Mouse (Mus musculus) thymus, postnatal 4 days (tissue): ENCODE results near the gene Tmem116.

ENCODE experiments used
- DNase-seq: peaks from one replicate; pipeline ENCODE4 v3.0.0; 2021

Gene Tmem116

GRCm38 (mm10) chr5:121451644-121452025, at the start of gene Tmem116:
Gene Tmem116, plus strand, starts transcription at chr5:121451893.
- DNase-seq: peak; percentile 56

GRCm38 (mm10) chr5:121407856-121408255, 43.8 kb upstream of the Tmem116 start:
- DNase-seq: no peak

- no peak for DNase-seq
Measured at GRCm38 (mm10) chr5:121410975-121411374, 40.7 kb upstream of the Tmem116 start.

GRCm38 (mm10) chr5:121420721-121421120, 31.0 kb upstream of the Tmem116 start:
- DNase-seq: no peak

DNA sequence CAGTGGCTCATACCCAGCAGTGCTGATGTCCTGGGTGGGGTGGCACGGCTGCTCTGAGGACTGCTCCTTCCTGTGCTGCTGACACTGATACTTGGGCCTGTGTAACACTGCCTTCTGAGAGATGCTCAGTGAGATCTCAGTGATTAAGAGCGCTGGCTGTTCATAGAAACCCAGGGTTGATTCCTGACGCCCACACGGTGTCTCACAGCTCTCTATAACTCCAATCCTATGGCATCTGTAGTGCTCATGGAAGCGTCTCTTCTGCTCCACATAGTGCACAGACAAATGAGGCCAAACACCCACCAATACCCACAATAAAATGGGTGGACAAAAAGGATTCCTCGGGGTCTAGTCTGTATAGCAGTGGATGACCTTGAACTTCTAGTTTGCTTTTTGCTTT, 28.9 kb upstream of the Tmem116 start:
- no peak for DNase-seq

GRCm38 (mm10) chr5:121423297-121423696, 28.4 kb upstream of the Tmem116 start:
- DNase-seq: no peak

GRCm38 (mm10) chr5:121428954-121429353, 22.7 kb upstream of the Tmem116 start:
- no peak for DNase-seq

GRCm38 (mm10) chr5:121438131-121438530, 13.6 kb upstream of the Tmem116 start:
- DNase-seq: no peak

- no peak for DNase-seq
Measured at GRCm38 (mm10) chr5:121438756-121439155, 12.9 kb upstream of the Tmem116 start.

DNA sequence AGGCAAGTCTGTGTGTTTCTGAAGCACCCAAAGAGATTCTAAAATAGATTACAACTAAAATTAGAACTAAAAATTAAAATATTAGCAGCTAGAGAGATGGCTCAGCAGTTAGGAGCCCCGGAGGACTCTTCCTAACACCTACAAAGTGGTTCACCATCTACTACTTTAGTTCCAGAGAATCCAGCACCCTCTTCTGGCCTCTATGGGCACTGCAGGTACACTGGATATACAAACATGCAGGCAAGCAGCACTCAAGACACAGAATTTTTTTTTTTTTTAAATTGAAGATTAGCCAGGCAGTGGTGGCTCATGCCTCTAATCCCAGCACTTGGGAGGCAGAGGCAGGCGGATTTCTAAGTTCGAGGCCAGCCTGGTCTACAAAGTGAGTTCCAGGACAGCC, 8.1 kb upstream of the Tmem116 start:
- DNase-seq: peak; percentile 76

- no peak for DNase-seq
Measured at GRCm38 (mm10) chr5:121444870-121445269, 6.8 kb upstream of the Tmem116 start.

GRCm38 (mm10) chr5:121448450-121448849, 3.2 kb upstream of the Tmem116 start:
- peak; percentile 53 for DNase-seq

- peak; percentile 84 for DNase-seq
Measured at GRCm38 (mm10) chr5:121449976-121450375, 1.7 kb upstream of the Tmem116 start.

DNA sequence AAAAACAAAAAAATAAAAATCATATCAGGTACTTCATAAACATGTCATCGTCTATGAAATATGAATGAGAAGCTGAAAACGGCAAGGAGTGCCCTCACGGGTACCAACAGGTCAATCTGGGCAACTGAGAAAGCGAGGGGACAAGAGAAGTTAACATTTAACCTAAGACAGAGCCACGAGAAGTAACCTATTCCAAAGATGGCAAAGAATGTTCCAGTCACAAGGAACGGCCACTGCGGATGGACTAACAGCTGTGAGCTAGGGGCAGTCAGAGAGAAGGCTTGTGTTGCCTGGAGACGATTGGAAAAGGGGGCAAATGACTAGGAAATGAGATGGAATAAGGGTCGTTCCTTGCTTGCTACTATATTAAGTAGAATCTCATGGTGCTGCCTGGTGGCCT, 1.2 kb upstream of the Tmem116 start:
- DNase-seq: no peak

DNA sequence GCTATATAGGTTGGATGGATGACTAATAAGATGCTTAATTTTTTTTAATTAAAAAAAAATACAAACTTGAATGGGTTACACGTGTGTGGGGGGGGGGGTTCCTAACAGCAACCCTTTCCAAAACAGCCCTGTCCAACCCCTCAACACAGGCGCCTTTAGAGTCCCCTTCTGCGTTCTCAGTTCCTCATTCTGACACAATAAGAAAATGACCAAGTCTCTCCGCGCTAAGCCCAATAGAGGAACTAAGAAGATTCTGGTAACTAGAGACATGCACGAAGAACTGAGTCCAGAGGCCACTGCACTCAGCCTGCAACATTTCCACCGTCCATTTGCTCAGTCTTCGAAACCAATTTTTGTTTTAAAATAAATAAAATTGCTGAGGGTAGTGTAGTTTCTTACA, 490 bp upstream of the Tmem116 start:
- DNase-seq: no peak

- peak; percentile 100 for DNase-seq
Measured at GRCm38 (mm10) chr5:121452026-121452869, 555 bp downstream of the Tmem116 start, which contains the start of gene Erp29. Gene Erp29, minus strand, starts transcription at chr5:121452506.

- no peak for DNase-seq
Measured at GRCm38 (mm10) chr5:121452906-121453305, 1.2 kb downstream of the Tmem116 start.

DNA sequence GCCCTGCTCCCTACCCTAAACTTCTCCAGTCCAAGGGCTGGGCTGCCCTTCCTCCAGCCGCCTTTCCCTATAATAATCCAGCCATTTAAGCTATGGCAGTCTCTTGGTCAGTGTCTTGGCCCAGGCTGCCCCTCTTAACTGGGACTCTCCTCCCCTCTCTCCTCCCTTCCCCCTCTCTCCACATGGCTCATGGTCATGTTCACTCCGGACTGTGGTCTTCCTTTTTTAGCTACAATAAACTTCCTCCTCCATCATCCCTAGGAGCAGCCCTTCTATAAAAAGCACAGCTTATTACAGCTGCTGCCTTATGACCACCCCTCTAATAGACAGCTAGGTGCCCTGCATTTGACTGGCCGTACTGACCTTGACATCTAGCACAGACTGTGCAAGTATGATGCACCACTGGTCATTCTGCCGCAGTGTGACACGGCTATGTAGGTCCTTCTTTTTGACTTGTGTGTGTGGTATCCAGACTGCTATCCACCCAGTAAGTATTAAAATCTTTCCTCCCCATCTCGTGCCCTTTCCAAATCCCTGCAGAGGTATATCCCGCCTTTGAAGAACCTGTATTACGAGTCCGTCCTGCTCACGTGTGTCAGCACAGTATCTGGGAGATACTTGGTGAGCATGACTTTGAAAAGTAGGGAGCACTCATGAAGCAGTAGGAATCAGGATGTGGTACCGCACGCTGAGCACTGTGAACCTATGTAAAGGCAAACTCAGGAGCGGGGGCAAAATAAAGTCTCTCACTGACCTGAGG, 2.2 kb downstream of the Tmem116 start:
- no peak for DNase-seq

DNA sequence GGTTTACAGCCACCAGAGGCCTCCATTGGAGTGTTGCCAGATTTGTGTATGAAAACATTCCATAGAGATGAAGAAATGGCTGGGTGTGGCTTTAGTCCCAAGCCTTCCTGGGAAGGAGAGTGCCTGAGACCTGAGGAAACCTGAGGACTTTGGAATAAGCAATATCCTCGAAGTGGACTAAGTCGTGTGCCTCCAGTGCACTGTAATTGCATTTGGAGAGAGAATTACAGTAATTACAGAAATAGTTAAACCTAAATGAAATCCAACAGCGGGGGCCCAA, 2.8 kb downstream of the Tmem116 start:
- DNase-seq: no peak

- DNase-seq: no peak
Measured at GRCm38 (mm10) chr5:121455510-121456265, 4.0 kb downstream of the Tmem116 start.

- DNase-seq: no peak
Measured at GRCm38 (mm10) chr5:121461339-121462170, 9.9 kb downstream of the Tmem116 start.

DNA sequence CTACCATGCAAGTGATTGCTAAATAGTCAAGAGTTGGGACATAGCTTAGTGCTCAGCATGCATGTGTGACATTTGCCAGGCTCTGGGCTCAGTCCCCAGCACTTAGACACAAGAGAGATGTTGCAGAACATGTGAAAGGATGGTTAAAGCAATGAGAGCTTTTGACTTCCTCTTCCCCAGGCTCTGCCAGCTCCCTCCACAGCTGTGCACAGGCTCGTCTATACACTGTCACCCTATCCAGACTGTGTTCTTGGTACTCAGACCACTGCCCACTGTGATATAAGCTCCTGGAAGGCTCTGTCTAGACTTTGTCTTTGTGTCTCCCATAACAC, 10.4 kb downstream of the Tmem116 start:
- no peak for DNase-seq

DNA sequence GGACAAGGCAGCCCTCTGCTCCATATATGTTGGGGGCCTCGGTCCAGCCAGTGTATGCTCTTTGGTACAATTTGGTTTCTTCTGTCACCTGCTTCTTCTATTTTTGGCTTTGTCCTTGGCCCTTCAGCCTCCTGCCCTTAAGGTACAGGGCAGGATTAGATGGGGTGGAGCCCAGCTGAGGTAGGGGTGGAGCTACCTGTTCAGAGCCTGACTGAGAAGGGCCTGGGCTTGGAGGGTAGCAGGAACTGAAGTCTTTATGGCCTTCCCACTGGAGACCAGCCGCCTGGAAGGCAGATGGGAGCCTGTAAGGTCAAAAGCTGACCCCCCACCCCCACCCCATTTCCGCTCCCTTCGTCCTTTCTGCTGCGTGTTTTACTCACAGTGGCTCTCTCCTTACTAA, 11.3 kb downstream of the Tmem116 start:
- DNase-seq: no peak
